Mouse (Mus musculus) CD4-positive, CD25-positive, alpha-beta regulatory T cell, adult 4 months (primary cell): ENCODE results near the gene Fam227a. TPM values are rescaled to one million over a fixed set of nuclear protein-coding genes. Genes with fewer than 3 reads are reported as not detected.

Experiments used
- ATAC-seq: one replicate; pipeline ENCODE4 v1.8.0; 2017
- polyA plus RNA-seq, 2 experiments: library from polyadenylated mRNA; unstranded; fragments of 100-300 nt; shearing (Covaris generic); gene quantifications; one replicate each; pipeline ENCODE4 v1.2.1; 2017

Fam227a gene
- polyA plus RNA-seq, 2 experiments from 2014 or later = 0.15 to 0.50 TPM

GRCm38 (mm10) chr15:79615501-79615900 is 43.3 kb downstream of the Fam227a start:
- ATAC-seq = no peak

DNA sequence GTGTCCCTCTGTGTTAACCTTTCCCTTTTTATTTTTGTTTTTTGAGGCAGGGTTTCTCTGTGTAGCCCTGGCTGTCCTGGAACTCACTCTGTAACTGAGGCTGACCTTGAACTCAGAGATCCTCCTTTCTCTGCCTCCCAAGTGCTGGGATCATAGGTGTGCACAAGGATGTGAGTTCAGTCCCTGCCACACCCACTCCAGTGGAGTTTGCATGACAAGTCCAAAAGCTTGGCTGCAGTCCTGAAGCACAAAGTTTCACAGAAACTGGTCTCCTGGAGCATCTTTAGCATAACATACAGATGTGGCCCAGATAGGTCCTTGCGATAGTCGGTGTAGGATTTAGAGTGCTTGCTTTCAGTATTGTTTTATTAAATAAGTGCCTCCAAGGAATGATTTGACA is 49.5 kb downstream of the Fam227a start:
- no peak for ATAC-seq

DNA sequence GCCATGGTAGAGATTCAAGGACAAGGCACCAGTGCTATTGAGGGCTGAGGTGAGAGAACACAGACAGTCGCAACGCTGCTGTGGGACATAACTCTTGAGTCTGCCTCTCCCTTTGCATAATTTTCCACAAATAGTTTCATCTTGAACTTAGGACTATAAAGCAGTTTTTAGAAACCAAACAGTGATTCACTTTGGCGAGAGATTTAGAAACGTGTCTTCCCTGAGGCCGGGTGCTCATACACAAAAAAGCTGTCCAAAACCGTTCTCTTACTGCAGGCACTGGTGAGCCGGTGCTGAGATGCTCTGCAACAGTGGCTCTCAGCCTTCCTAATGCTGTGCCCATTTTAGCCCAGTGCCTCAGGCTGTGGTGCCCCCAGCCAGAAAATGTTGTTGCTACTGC is 50.5 kb downstream of the Fam227a start:
- no peak for ATAC-seq

DNA sequence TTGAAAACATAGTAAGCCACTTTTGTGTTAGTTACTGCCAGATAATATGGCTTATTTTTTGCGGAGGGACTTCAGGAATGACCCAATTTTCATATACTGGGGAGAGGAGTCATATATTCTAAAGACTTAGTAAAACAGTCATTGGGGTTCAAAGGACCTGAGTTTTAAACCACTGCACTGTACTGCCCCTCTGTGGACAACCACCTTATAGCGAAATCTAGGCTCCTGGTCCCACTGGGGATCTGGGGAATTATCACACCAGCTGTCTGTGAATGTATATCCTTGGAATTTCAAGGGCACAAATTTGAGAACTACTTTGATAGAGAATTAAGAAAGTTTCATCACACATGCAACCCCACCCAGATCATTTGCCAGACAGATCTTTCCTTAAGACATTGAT is 51.0 kb downstream of the Fam227a start:
- ATAC-seq = no peak

DNA sequence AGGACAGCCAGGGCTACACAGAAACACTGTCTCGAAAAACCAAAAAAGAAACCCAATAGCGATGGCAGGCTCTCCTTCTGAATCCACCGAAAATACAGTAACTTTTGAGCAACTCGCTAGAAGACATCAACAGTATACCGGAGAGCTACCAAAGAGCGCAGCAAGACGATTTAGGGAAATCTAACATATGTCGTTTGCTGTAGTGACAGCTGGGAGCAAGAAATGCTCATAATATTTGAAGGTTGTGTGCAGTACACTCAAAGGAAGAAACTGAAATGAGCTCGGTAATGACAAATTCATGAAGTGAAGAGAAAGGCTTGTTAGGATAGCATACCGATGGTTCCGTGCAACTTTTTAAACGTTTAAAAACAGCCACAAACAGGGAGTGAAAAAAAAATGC is 52.6 kb downstream of the Fam227a start:
- no peak for ATAC-seq

DNA sequence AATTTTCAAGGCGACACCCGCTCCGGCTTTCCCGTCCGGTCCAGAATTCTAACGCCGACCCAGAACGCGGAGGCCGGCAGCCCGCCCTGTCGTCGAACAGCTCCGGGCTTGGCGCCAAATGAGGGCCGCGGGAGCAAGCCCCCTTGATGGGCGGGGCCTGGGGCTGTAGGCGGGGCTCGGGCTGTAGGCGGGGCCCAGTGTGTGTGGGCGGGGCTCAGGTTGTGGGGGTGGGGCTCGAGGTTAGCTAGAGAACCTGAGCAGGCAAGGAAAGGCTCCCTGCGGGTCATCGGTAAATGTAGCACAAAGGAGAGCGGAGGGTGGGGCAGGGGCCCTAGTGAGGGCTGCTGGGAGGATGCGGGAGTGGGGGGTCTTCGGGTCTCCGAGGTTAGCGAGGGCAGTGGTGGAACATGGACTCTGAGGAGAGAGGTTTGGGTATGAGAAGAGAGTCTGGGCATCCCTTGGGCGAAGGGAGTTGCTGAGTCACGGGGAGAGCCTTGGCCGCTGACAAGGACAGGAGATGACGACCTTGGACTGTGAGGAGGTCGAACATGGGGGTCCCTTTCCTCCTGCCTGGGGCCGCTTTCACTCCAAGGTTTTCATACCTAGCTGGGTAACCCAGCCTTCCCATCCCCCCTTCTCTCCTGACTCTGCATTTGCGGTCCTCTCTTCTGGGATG is 53.6 kb downstream of the Fam227a start, which contains the start of gene Dmc1:
Gene Dmc1, minus strand, starts transcription at position 120 of the 676 bp plus-strand sequence.
- no peak for ATAC-seq

- no peak for ATAC-seq
These were observed 58.6 kb downstream of the Fam227a start for GRCm38 (mm10) chr15:79600176-79600575.

DNA sequence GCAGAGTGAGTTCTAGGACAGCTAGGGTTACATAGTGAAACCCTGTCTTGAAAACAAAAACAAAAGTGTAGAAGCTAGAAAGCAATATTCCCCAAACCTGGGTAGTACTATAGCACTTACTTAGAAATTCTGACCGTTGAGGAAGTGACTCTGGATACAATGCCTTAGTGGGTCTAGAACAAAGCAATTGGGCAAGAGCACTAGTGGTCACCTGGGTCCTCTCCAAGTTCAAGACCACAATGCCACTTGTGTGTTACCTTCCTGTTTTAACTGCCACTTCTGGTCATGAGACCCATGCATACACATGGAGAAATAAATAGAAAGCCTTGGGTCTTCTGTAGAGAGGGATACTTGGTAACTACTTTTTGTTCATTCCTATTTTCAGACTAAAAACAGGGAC is 60.0 kb downstream of the Fam227a start:
- no peak for ATAC-seq

GRCm38 (mm10) chr15:79581581-79581980 is 77.2 kb downstream of the Fam227a start:
- no peak for ATAC-seq

DNA sequence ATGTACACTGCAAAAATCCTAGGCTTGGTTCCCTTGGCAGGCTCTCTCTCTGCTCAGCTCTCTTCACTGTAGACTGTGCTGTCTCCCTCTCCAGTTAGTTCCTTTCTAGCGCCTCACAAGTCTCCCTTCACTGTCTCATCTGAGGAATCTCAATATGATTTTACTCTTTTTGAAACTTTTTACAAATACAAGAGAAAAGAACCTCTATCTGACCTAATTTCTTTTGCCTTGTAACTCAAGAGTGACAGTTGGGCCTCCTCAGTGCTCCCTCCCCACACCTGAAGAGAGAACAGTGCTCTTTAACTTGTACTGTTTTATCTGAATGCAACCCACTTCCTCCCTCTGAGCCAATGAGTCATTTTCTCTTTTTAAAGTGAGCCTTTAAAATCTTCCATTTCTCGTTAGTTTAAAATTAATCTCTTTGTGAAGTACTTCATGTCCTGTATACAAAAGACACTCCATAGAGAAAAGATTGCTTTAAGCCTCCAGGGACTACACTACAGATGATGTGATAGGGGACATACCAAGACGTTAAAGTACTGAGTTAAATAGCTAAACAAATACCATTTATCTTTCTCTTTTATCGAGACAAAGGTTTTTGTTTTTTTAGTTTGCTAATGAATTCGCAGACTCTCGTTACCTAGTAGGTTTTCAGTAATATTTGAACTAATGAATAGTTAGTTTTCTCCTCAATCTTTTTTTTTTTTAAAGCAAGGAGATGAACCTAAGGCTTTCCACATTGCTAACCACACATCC is 80.9 kb downstream of the Fam227a start:
- peak; percentile 95 for ATAC-seq

GRCm38 (mm10) chr15:79576947-79577346 is 81.8 kb downstream of the Fam227a start:
- no peak for ATAC-seq

GRCm38 (mm10) chr15:79575543-79576222 is 83.1 kb downstream of the Fam227a start:
- ATAC-seq = no peak

- ATAC-seq = no peak
These were observed 96.3 kb downstream of the Fam227a start for GRCm38 (mm10) chr15:79562417-79562816.

DNA sequence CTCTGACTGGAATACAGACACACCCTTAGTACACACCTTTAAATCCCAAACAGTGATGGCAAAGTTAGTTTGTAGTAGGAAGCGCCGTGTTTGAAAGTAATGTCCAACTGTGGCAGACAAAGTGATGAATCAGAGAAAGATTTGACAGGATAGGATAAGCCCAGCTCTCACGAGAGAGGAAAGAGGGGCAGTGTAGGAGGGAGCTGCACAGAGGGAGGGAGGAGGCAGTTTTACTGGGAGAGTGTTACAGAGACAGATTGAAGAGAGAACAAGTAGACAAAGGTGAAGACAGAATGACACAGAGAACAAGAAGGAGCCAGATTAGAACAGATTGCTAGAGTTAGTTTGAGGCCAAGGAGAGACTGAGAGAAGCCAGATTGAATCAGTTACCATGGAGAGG is 99.1 kb downstream of the Fam227a start:
- ATAC-seq = no peak

Other genes with a start within 250 kb of the Fam227a start
- 1 to 10 TPM; 3.1 to 6.2 TPM for gene Csnk1e, start 203.4 kb downstream of the Fam227a start, polyA plus RNA-seq
- not detected for gene Kcnj4, start 153.7 kb downstream of the Fam227a start, polyA plus RNA-seq
- gene Kdelr3, start 142.5 kb downstream of the Fam227a start, polyA plus RNA-seq = not detected
- 10 to 100 TPM; 28.9 to 39.9 TPM for gene Ddx17, start 112.2 kb downstream of the Fam227a start, polyA plus RNA-seq
- gene Dmc1, start 53.8 kb downstream of the Fam227a start, polyA plus RNA-seq = not detected
- 10 to 100 TPM; 16.1 to 16.3 TPM for gene Cby1, start 243 bp upstream of the Fam227a start, polyA plus RNA-seq
- 100 to 1,000 TPM; 183 to 185 TPM for gene Tomm22, start 11.9 kb upstream of the Fam227a start, polyA plus RNA-seq
- 1 to 10 TPM; 4.2 to 6.8 TPM for gene Josd1, start 29.0 kb upstream of the Fam227a start, polyA plus RNA-seq
- 10 to 100 TPM; 21.0 to 21.6 TPM for gene Gtpbp1, start 31.9 kb upstream of the Fam227a start, polyA plus RNA-seq
- gene Sun2, start 83.6 kb upstream of the Fam227a start, polyA plus RNA-seq = 10 to 100 TPM; 12.8 to 20.2 TPM
- gene Dnal4, start 118.9 kb upstream of the Fam227a start, polyA plus RNA-seq = 10 to 100 TPM in 1 of 2 experiments, 1 to 10 TPM in 1; 6.9 to 10.4 TPM
- gene Nptxr, start 145.8 kb upstream of the Fam227a start, polyA plus RNA-seq = under 1 TPM in 1 of 2 experiments, not detected in 1; 0.42 TPM
- not detected for gene Npcd, start 175.3 kb upstream of the Fam227a start, polyA plus RNA-seq
- gene Cbx6, start 175.7 kb upstream of the Fam227a start, polyA plus RNA-seq = 10 to 100 TPM in 1 of 2 experiments, 1 to 10 TPM in 1; 9.2 to 14.5 TPM
- 100 to 1,000 TPM; 560 to 705 TPM for gene Apobec3, start 232.7 kb upstream of the Fam227a start, polyA plus RNA-seq